Mouse (Mus musculus): ENCODE measurements around the gene Shb. TPM values are rescaled to one million over a fixed set of nuclear protein-coding genes. Genes with fewer than 3 reads are reported as not detected.
A peak's percentile ranks its signal among the peaks of the same experiment; 100 is the strongest.

Gene Shb
- polyA plus RNA-seq, 1 experiment from 2014 or later = 5.8 TPM

DNA sequence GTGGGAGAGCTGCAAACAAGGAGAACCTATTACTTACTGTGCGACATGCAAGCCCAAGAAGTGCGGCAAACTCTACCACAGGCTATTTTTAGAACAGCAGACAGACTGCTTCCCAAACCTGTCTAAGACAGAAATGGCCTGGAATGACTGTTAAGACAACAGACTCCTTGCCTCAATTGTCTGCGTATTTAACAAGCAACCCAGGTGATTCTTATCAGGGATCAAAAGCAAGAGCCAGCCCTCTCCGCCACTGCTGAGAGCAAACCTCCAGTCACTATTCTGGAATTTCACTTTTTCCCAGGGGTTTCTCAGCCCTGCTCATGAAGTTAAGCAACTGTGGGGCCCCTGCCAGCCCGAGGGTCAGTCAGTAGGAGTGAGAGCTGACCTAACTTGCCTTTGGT lies 39.6 kb downstream of the Shb start:
- no peak for ATAC-seq (replicated peaks; ENCODE audit: insufficient number of reproducible peaks, low FRiP score, low TSS enrichment, low read depth)
- 12% methylated on average over 5 of the region's 5 CpGs for WGBS
- H3K27me3 ChIP-seq (ENCODE audit: control insufficient read depth, insufficient read depth, low read length) = no peaks in the 10 kb centered on the region
- DNase-seq (ENCODE audit: low spot score) = peak; percentile 23
- peaks cover 48% of the 10 kb centered on the region for H3K4me1 ChIP-seq (ENCODE audit: control insufficient read depth, insufficient read depth, low read length)
- 0 out of 2 replicates have a peak overlapping the region, but pooled peaks have one; percentile 7 for H3K4me2 ChIP-seq (ENCODE audit: low read depth, low read length)
- no peak overlapping the region for H3K9ac ChIP-seq (replicated peaks; ENCODE audit: low read length)
- 0 out of 2 replicates have a peak overlapping the region, but pooled peaks have one; percentile 14 for H3K27ac ChIP-seq (replicated peaks; ENCODE audit: low read depth, low read length)
- no peaks in the 10 kb centered on the region for H3K36me3 ChIP-seq (replicated peaks; ENCODE audit: control insufficient read depth, insufficient read depth, low read depth, low read length)
- no peak overlapping the region for H3K4me3 ChIP-seq (ENCODE audit: low read depth, low read length)
- no peaks in the 10 kb centered on the region for H3K9me3 ChIP-seq (replicated peaks; ENCODE audit: control insufficient read depth, low read length)

DNA sequence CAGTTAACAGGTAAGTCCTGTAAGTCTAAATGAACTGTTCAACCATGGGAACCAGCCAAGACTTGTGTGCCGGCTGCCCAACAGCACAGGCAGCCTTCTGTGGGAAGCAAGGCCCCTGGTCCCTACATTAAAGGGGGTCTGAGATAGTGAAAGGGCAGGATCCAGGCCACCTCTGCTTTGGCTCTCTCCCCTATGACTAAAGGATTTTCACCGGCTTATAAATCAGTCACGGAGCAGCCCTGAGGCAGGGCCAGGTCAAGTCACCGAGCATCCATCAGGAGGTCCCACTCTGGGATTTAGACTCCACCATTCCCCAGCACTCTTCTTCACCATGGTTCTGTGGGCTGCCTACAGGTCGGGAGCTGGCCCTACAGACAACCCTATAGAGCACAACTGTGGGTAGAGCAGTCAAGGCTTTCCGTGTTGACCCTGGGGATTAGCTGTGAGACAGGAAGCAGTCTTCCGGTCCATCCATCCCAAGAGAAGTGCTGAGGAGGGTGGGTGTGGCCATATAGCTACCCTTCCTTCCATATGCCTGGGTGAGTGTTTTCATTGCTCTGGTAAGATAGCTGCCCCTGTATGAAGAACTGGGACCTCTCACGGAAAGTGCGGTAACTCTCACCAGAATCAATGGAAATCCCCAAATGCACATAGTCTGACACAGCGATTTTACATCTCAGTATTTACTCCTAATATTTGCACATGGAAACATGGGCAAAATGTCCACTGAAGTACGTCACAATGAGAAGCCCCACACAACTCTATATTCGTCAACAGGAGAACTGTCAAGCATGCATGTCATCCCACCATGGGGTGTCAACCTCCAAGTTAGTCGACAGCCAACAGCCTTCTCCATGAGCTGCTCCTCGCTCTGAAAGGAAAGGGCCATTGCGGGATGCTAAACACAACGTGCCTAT lies 40.3 kb downstream of the Shb start:
- peak overlapping the region; percentile 39; the same call in 1 of the 2 replicates for H3K27ac ChIP-seq (replicated peaks; ENCODE audit: low read depth, low read length)
- no peak overlapping the region; the same call in 1 of the 2 replicates for H3K9ac ChIP-seq (replicated peaks; ENCODE audit: low read length)
- 36% methylated on average over 16 of the region's 16 CpGs for WGBS
- peaks cover 48% of the 10 kb centered on the region for H3K4me1 ChIP-seq (ENCODE audit: control insufficient read depth, insufficient read depth, low read length)
- no peaks in the 10 kb centered on the region for H3K9me3 ChIP-seq (replicated peaks; ENCODE audit: control insufficient read depth, low read length)
- ATAC-seq (replicated peaks; ENCODE audit: insufficient number of reproducible peaks, low FRiP score, low TSS enrichment, low read depth) = no peak
- no peak overlapping the region for H3K4me3 ChIP-seq (ENCODE audit: low read depth, low read length)
- H3K36me3 ChIP-seq (replicated peaks; ENCODE audit: control insufficient read depth, insufficient read depth, low read depth, low read length) = no peaks in the 10 kb centered on the region
- no peak overlapping the region for H3K4me2 ChIP-seq (ENCODE audit: low read depth, low read length)
- DNase-seq (ENCODE audit: low spot score) = peak; percentile 15
- no peaks in the 10 kb centered on the region for H3K27me3 ChIP-seq (ENCODE audit: control insufficient read depth, insufficient read depth, low read length)

DNA sequence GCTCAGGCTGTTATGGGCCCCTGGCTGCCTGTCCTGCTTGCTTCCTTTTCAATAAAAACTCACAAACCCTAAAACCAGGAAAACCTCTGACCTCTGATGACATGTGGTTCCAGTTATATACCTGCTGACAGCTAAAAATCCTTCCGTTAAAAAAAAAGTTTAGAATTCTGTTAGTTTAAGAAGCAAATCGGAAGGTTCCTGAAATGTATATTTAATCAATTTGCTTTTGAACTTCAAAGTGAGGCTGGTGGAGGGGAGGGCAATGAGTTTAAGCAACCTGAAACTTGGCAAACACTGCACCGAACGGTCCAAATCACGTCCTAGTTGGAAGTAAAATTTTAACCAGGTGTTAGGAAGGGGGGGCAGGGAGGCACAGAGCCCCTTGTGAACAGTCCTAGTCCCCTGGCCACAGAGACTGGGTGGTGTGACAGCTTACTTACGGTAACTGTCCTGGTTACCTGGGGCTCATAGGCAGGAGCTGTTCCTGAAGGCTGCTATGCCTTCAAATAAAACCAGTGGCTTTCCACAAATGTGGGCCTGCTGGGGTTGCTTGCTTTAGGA lies 41.1 kb downstream of the Shb start:
- ATAC-seq (replicated peaks; ENCODE audit: insufficient number of reproducible peaks, low FRiP score, low TSS enrichment, low read depth) = no peak
- Histone ChIP-seq H3K4me2 (ENCODE audit: low read depth, low read length) (peak overlapping the region; percentile 15), H3K27ac (replicated peaks; ENCODE audit: low read depth, low read length) (peak overlapping the region; percentile 70), H3K4me3 (ENCODE audit: low read depth, low read length) (no peak overlapping the region), H3K36me3 (replicated peaks; ENCODE audit: control insufficient read depth, insufficient read depth, low read depth, low read length) (no peaks in the 10 kb centered on the region), H3K9me3 (replicated peaks; ENCODE audit: control insufficient read depth, low read length) (no peaks in the 10 kb centered on the region), H3K9ac (replicated peaks; ENCODE audit: low read length) (no peak overlapping the region; the same call in 1 of the 2 replicates), H3K27me3 (ENCODE audit: control insufficient read depth, insufficient read depth, low read length) (no peaks in the 10 kb centered on the region), H3K4me1 (ENCODE audit: control insufficient read depth, insufficient read depth, low read length) (peaks cover 48% of the 10 kb centered on the region)
- DNase-seq (ENCODE audit: low spot score) = peak; percentile 68
- WGBS = 9% methylated on average over 6 of the region's 6 CpGs

DNA sequence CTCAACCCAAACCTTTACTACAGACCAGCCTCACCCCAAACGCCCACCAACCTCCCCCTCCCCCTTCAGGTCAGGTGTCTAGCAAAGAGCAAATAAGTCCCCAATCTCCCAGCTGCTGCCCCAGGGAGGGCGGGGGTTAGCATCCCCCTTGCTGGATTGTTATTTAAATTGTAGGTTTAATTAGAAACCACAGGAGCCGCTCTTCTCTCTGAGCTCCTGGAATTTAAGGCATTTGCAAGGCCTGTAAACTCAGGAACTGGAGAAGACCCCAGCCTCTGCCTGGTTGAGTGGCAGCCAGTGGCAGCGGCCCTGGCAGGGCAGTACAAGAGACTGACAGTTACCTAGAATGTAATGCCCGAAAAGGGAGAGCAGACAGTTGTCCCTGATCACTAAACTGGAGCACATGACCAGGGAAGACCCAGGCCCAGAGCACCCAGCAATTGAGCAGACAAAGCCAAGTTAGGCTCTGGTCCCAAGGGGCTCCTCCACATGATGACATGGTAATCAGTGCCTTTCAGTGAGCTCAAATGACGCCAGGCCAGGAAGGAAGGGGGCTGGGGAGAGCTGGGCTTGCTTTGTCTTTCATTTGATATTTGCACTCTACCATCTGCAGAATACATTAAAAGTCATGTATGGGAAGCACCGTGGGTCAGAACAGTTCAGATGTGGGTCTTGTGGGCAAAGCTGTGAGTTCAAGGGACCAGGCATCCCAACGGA lies 42.1 kb downstream of the Shb start:
- DNase-seq (ENCODE audit: low spot score) = peak; percentile 71
- Histone ChIP-seq H3K4me2 (ENCODE audit: low read depth, low read length) (peak overlapping the region; percentile 15), H3K4me3 (ENCODE audit: low read depth, low read length) (no peak overlapping the region), H3K27me3 (ENCODE audit: control insufficient read depth, insufficient read depth, low read length) (no peaks in the 10 kb centered on the region), H3K4me1 (ENCODE audit: control insufficient read depth, insufficient read depth, low read length) (peaks cover 48% of the 10 kb centered on the region), H3K36me3 (replicated peaks; ENCODE audit: control insufficient read depth, insufficient read depth, low read depth, low read length) (no peaks in the 10 kb centered on the region), H3K9me3 (replicated peaks; ENCODE audit: control insufficient read depth, low read length) (no peaks in the 10 kb centered on the region), H3K27ac (replicated peaks; ENCODE audit: low read depth, low read length) (peak overlapping the region; percentile 70), H3K9ac (replicated peaks; ENCODE audit: low read length) (no peak overlapping the region; the same call in 1 of the 2 replicates)
- 4% methylated on average over 8 of the region's 8 CpGs for WGBS
- no peak for ATAC-seq (replicated peaks; ENCODE audit: insufficient number of reproducible peaks, low FRiP score, low TSS enrichment, low read depth)

DNA sequence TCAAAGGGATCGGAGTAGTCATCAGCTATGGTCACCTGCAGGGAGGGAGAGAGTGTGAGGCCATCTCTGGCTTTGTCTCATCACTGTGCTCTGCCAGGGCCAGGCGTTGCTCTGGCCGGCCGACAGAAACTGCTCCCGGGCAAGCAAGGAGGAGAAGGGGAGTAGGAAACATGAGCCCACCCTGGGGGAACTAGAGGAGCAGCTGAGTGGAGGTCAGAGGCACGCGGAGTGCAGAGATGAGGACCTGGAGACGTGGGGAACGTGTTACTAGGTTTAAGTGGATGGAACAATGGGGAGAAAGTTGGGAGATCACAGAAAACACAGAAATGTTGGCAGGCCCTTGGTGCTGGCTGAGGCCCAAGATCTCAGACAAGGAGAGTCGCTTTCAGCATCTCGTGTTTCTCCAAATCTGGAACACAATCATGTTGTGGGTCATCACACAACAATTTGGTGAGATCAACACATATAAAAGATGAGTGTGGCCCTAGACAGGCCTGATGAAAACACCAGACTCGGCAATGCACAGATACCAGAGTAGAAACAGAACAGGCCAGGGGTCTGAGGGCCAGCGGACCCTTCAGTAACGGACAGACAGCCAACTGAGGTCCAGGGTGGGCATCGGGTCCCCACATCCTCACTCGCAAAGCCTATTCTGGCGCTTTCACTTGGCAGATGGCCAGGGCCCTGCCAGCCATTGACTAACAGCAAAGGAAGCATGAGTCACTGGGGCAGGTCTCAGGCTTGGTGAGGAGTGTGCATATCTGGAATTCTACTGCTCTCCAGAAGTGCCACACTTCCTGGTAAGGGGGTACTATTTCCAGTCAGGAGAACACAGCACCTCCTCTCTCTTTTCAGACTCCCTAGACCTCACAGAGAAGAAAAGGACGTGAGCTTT lies 42.9 kb downstream of the Shb start:
- peak overlapping the region; percentile 11 for H3K27ac ChIP-seq (replicated peaks; ENCODE audit: low read depth, low read length)
- H3K27me3 ChIP-seq (ENCODE audit: control insufficient read depth, insufficient read depth, low read length) = no peaks in the 10 kb centered on the region
- DNase-seq (ENCODE audit: low spot score) (peak; percentile 56), ATAC-seq (replicated peaks; ENCODE audit: insufficient number of reproducible peaks, low FRiP score, low TSS enrichment, low read depth) (no peak)
- H3K9me3 ChIP-seq (replicated peaks; ENCODE audit: control insufficient read depth, low read length) = no peaks in the 10 kb centered on the region
- H3K4me1 ChIP-seq (ENCODE audit: control insufficient read depth, insufficient read depth, low read length) = peaks cover 46% of the 10 kb centered on the region
- H3K9ac ChIP-seq (replicated peaks; ENCODE audit: low read length) = peak overlapping the region; percentile 18; the same call in 1 of the 2 replicates
- H3K4me3 ChIP-seq (ENCODE audit: low read depth, low read length) = no peak overlapping the region
- no peaks in the 10 kb centered on the region for H3K36me3 ChIP-seq (replicated peaks; ENCODE audit: control insufficient read depth, insufficient read depth, low read depth, low read length)
- WGBS = 23% methylated on average over 18 of the region's 18 CpGs
- H3K4me2 ChIP-seq (ENCODE audit: low read depth, low read length) = no peak overlapping the region; the same call in 1 of the 2 replicates

DNA sequence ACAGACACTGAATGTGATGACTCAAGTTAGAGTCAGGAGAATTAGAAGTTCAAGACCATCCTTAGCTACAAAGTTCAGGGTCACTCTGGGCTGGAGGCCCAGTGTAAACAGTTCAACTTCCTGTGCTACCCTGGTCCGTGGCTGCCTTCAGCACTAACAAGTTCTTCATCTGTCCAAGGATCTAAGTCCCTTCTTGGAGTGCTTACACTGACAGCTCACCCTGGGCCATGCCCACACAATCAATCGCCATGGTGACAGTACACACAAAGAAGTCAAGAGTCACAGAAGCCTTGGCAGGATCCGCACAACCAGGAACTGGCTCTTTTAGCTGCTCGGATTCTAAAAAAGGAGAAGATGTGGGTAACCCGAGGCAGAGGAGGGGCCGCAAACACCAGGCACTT lies 44.6 kb downstream of the Shb start:
- Histone ChIP-seq H3K9ac (replicated peaks; ENCODE audit: low read length) (no peak overlapping the region), H3K4me1 (ENCODE audit: control insufficient read depth, insufficient read depth, low read length) (peaks cover 31% of the 10 kb centered on the region), H3K27me3 (ENCODE audit: control insufficient read depth, insufficient read depth, low read length) (no peaks in the 10 kb centered on the region), H3K4me3 (ENCODE audit: low read depth, low read length) (no peak overlapping the region), H3K9me3 (replicated peaks; ENCODE audit: control insufficient read depth, low read length) (no peaks in the 10 kb centered on the region), H3K27ac (replicated peaks; ENCODE audit: low read depth, low read length) (no peak overlapping the region), H3K4me2 (ENCODE audit: low read depth, low read length) (no peak overlapping the region), H3K36me3 (replicated peaks; ENCODE audit: control insufficient read depth, insufficient read depth, low read depth, low read length) (no peaks in the 10 kb centered on the region)
- 44% methylated on average over 6 of the region's 6 CpGs for WGBS
- no peak for ATAC-seq (replicated peaks; ENCODE audit: insufficient number of reproducible peaks, low FRiP score, low TSS enrichment, low read depth)
- peak; percentile 45 for DNase-seq (ENCODE audit: low spot score)

DNA sequence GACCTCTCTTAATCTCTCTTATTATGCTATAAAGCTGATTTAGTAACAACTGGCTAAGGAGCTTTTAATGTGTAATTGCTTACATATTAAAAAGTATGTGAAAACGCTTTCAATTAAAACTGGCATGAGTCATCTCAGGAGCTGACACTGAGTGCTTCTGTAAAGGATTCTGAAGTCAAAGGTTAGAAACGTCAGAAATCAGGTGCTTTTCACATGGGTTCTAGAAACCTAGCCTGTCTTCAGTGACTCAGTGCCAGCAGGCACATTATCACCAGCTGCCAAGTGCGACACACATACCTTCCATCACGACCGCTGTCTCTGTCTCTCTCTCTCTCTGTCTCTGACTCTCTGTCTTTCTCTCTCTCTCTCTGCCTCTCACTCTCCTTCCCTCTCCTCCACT lies 47.2 kb downstream of the Shb start:
- Histone ChIP-seq H3K4me3 (ENCODE audit: low read depth, low read length) (no peak overlapping the region), H3K4me1 (ENCODE audit: control insufficient read depth, insufficient read depth, low read length) (peaks cover 15% of the 10 kb centered on the region), H3K27me3 (ENCODE audit: control insufficient read depth, insufficient read depth, low read length) (no peaks in the 10 kb centered on the region), H3K9me3 (replicated peaks; ENCODE audit: control insufficient read depth, low read length) (no peaks in the 10 kb centered on the region), H3K9ac (replicated peaks; ENCODE audit: low read length) (no peak overlapping the region), H3K4me2 (ENCODE audit: low read depth, low read length) (no peak overlapping the region), H3K36me3 (replicated peaks; ENCODE audit: control insufficient read depth, insufficient read depth, low read depth, low read length) (no peaks in the 10 kb centered on the region), H3K27ac (replicated peaks; ENCODE audit: low read depth, low read length) (no peak overlapping the region)
- DNase-seq (ENCODE audit: low spot score) = no peak
- WGBS = 75% methylated on average over 5 of the region's 5 CpGs
- no peak for ATAC-seq (replicated peaks; ENCODE audit: insufficient number of reproducible peaks, low FRiP score, low TSS enrichment, low read depth)
